Mouse (Mus musculus): ENCODE measurements at regions not wholly inside any gene's neighbourhood (a gene's known extent, or its start where the extent isn't known, plus 50 kb on each side); places are given as distances from the start of the nearest gene placed in this dataset.

DNA sequence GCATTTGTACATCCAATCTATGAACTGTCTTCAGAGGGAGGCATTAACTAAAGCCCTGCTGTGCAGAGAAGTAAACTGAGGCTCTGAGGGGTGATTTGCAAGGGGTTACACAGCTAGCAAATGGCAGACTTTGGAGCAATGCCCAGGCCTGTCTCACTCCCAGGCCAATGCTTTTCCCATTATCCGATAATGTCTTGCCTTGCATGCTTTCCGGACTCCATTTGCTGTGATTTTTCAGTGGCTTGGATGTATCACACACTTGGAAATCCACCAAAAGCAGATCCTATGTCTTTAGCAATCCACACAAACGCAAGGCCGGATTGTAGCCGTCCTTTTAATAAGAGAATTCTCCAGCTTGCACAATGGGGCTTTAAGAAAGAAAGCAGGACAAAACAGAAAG lies 281.7 kb upstream of the Ppargc1a start:
- no peak for TF ChIP-seq NELFE (IDR thresholded peaks at IDR 0.05; ENCODE audit: low read depth, low read length)
- no peak for TF ChIP-seq CHD2 (IDR thresholded peaks at IDR 0.05; ENCODE audit: low read length)
- no peak for TF ChIP-seq HCFC1 (IDR thresholded peaks at IDR 0.05; ENCODE audit: low read depth, low read length)
- in situ Hi-C loops (cut with MboI; ENCODE audit: low pct_ligation_motif_present, low pct_unique_long_range_greater_than_20kb, low sequenced_read_pairs) (no loop called here), dilution Hi-C loops (cut with MboI; ENCODE audit: extremely low pct_ligation_motif_present, extremely low pct_unique_long_range_greater_than_20kb, low sequenced_read_pairs) (no loop called here)
- no peak for DNase-seq (ENCODE audit: extremely low read depth)
- no peak overlapping the region for H3K9ac ChIP-seq (ENCODE audit: insufficient read depth, low read depth)
- peaks cover 0 to 3% of the 10 kb centered on the region in 2 experiments; a peak in 2 of 4 replicates for H3K4me1 ChIP-seq (ENCODE audit: control insufficient read depth in 1 of 2, insufficient read depth in 2 of 2)
- H3K36me3 ChIP-seq (replicated peaks in 1 of 2; ENCODE audit: control insufficient read depth in 1 of 2, insufficient read depth in 1 of 2, low read length in 1 of 2) = no peaks in the 10 kb centered on the region
- no peak overlapping the region for H3K4me2 ChIP-seq (ENCODE audit: insufficient read depth, low read depth, poor library complexity, severe bottlenecking)
- H3K4me3 ChIP-seq (replicated peaks in 1 of 3; ENCODE audit: low read depth in 2 of 3, low read length in 2 of 3, poor library complexity in 1 of 3) = no peak overlapping the region
- H3K79me2 ChIP-seq (replicated peaks; ENCODE audit: control insufficient read depth, extremely low read depth, insufficient read depth, poor library complexity, severe bottlenecking) = no peaks in the 10 kb centered on the region
- no peaks in the 10 kb centered on the region for H3K9me3 ChIP-seq (replicated peaks; ENCODE audit: low read length)
- H3K27me3 ChIP-seq (replicated peaks) = no peaks in the 10 kb centered on the region
- H3K27ac ChIP-seq (ENCODE audit: insufficient read depth, low read depth) = no peak overlapping the region

DNA sequence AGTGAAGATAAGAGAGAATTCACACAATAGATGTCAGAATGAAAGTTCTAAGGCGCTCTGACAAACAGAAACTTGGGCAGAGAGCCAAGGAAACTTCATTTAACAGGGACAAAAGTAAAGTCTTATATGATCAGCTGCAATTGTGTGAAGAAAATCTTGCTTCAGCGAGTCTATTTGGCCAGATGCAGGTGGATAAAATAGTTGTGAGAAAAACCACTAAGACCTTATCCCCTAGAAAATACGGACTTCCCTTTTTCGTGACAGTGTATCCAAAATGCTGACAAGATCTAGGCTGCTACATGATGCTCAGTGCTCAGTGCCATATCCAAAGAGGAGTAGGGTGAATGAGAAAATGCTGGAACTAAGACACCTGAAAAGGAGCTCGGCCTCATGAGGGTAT lies 274.7 kb upstream of the Ppargc1a start:
- Histone ChIP-seq H3K9me3 (replicated peaks; ENCODE audit: low read length) (no peaks in the 10 kb centered on the region), H3K4me2 (ENCODE audit: insufficient read depth, low read depth, poor library complexity, severe bottlenecking) (no peak overlapping the region), H3K27me3 (replicated peaks) (no peaks in the 10 kb centered on the region), H3K27ac (ENCODE audit: insufficient read depth, low read depth) (no peak overlapping the region), H3K36me3 (replicated peaks in 1 of 2; ENCODE audit: control insufficient read depth in 1 of 2, insufficient read depth in 1 of 2, low read length in 1 of 2) (no peaks in the 10 kb centered on the region), H3K79me2 (replicated peaks; ENCODE audit: control insufficient read depth, extremely low read depth, insufficient read depth, poor library complexity, severe bottlenecking) (no peaks in the 10 kb centered on the region), H3K9ac (ENCODE audit: insufficient read depth, low read depth) (no peak overlapping the region), H3K4me3 (replicated peaks in 1 of 3; ENCODE audit: low read depth in 2 of 3, low read length in 2 of 3, poor library complexity in 1 of 3) (no peak overlapping the region), H3K4me1 (ENCODE audit: control insufficient read depth in 1 of 2, insufficient read depth in 2 of 2) (no peaks in the 10 kb centered on the region)
- in situ Hi-C loops (cut with MboI; ENCODE audit: low pct_ligation_motif_present, low pct_unique_long_range_greater_than_20kb, low sequenced_read_pairs) (no loop called here), dilution Hi-C loops (cut with MboI; ENCODE audit: extremely low pct_ligation_motif_present, extremely low pct_unique_long_range_greater_than_20kb, low sequenced_read_pairs) (no loop called here)
- no peak for TF ChIP-seq JUND (conservative IDR thresholded peaks at IDR 0.05; ENCODE audit: low read depth, low read length)
- no peak for TF ChIP-seq KAT2A (IDR thresholded peaks at IDR 0.05; ENCODE audit: insufficient replicate concordance, low read length)
- no peak for TF ChIP-seq MAX (IDR thresholded peaks at IDR 0.05; ENCODE audit: low read length)
- TF ChIP-seq MEF2A (IDR thresholded peaks at IDR 0.05; ENCODE audit: borderline replicate concordance, low read depth, low read length) = no peak
- no peak for TF ChIP-seq MYC (IDR thresholded peaks at IDR 0.05; ENCODE audit: low read depth, low read length)
- TF ChIP-seq TCF12 (IDR thresholded peaks at IDR 0.05; ENCODE audit: low read depth, low read length) = no peak
- TF ChIP-seq CTCF (conservative IDR thresholded peaks at IDR 0.05 in 1 of 2, IDR thresholded peaks at IDR 0.05 in 1 of 2; ENCODE audit: low read depth in 2 of 2, low read length in 2 of 2) = no peak
- TF ChIP-seq USF1 (IDR thresholded peaks at IDR 0.05; ENCODE audit: low read depth, low read length) = no peak
- no peak for TF ChIP-seq SMC3 (IDR thresholded peaks at IDR 0.05; ENCODE audit: low read depth, low read length)
- no peak for TF ChIP-seq ZNF384 (IDR thresholded peaks at IDR 0.05; ENCODE audit: low read depth, low read length)
- TF ChIP-seq TBP (conservative IDR thresholded peaks at IDR 0.05; ENCODE audit: low read depth, low read length) = no peak
- TF ChIP-seq ETS1 (conservative IDR thresholded peaks at IDR 0.05; ENCODE audit: low read depth, low read length) = no peak
- TF ChIP-seq BHLHE40 (IDR thresholded peaks at IDR 0.05; ENCODE audit: low read depth, low read length) = no peak
- no peak for TF ChIP-seq ZMIZ1 (IDR thresholded peaks at IDR 0.05; ENCODE audit: low read depth, low read length)
- no peak for TF ChIP-seq CHD1 (IDR thresholded peaks at IDR 0.05; ENCODE audit: low read depth, low read length)
- TF ChIP-seq UBTF (IDR thresholded peaks at IDR 0.05; ENCODE audit: low read depth, low read length) = no peak
- no peak for DNase-seq (ENCODE audit: extremely low read depth)
